Mouse (Mus musculus) spleen, embryonic (tissue): Measurements from ENCODE around the gene Nfkbib.

ENCODE experiments used
- CTCF ChIA-PET: fragments of 350-600 bp; sonication (Branson Sonifier 250); formaldehyde crosslinking; loops from one replicate; lab custom pipeline; 2022; lab: Charles Lee

Nfkbib gene

DNA sequence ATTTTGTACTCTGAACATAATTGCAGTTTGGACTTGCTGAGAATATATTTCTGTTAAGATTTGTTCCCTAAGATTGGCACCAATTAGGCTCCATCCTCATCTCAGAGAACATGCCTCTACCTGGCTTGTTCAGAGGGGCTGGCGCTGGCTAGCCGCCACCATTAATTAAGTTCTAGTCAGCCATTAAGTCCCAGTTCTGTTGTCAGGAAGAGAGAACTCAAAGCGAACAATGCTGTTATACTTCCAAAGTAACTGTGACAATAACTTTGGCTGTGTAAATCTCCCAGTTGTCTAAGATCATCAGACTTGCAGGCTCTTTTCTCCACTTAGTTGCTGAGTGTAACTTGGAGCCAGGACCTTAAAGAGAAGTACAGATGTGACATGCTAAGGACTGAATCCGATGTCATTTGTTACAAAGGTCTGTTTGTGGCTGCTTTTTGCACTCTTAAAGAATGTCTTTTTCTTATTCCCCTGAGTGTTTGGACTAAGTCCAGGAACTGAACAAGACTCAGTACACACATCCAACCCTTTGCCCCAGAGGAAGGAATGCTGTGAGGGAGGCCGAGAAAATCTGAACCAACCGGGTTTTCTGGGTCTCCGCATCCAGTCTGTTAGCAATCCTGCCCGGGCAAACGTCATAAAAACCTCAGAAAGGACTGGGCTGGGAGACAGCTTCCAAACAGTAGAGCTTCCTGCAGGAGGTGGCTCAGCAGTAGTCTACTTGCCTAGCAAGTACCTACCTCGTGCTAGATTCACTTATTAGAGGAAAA is 34.8 kb upstream of the Nfkbib start:
- CTCF ChIA-PET: no interaction called here

DNA sequence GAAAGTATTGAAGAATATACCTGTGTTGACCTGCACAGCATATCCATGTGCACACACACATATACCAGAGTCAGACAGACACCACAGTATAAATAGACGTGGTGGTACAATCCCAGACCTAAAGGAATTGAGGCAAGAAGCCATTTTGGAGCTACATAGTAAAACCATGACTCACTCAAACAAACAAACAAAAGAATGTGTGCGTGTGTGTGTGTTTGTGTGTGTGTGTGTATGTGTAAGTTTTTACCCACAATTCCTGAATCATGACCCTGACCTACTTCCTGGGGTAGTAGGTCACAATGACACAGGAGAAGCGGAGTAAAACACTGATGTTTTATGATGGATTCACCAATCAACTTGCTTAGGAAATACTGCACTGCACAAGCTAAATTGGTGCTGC is 34.1 kb upstream of the Nfkbib start:
- CTCF ChIA-PET: no interaction called here

DNA sequence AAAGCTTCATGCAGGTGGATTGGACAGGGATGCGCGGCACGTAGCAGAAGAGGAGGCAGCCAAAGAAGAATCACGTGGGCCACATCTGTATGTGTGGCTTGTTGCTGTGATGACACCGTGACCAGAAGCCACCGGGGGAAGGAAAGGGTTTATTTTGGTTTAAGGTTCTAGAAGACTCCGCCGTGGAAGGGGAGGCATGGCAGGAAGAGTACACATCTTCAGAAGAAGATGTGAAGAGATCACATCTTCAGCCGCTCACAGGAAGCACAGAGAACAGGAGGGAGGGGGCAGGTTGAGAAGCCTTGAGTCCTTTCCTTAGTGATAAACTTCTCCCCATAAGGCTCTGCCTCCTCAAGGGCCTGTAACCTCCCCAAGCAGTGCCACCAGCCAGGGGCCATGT is 32.7 kb upstream of the Nfkbib start:
- CTCF ChIA-PET: interaction anchor here (0.5 to 0.6 kb wide), 2 partner anchors 368 to 1248 kb away, joined by 4 to 5 read pairs; no protein-coding TSS in a partner anchor

DNA sequence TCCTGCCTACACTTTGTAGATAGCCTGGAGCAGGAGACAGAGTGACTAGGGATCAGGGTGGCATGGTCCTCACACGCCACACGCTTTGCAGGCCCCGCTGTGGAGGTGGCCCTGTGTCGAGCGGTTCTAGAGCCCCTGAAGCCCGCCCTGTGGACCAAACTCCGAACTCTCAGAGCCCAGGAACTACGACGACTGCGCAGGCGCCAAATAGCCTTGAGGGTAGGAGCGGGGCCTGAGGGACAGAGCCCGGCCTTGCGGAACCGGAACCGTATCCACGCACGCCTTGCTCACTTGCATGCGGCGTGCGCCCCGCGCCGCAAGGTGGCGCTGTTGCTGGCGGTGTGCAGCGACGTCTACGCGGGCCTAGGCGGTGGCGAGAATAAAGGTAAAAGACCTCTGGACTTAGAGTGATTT is 29.3 kb upstream of the Nfkbib start:
- CTCF ChIA-PET: interaction anchor here (0.7 kb wide), 1 partner anchor 72 kb away, joined by 3 read pairs; no protein-coding TSS in a partner anchor

DNA sequence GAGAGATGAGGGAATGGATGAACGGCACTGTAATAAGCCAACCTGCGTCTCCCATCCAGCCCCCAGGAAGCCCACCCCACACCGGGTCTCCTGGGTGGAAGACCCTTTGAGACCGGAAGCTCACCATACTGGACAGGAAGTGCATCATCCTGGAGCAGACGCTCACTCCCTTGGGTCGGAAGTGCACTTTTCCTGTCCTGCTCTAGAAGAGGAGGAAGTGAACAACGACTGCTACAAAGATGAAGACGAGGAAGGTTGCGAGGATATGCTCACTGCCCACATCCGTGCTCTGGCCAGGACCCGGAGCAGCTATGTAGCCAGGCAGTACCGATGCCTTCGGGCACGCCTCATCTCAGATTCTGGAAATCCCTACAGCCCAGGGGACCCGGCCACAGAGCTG is 28.5 kb upstream of the Nfkbib start:
- CTCF ChIA-PET: interaction anchor here (0.6 to 1.5 kb wide), 3 partner anchors 20 to 283 kb away, joined by 3 to 10 read pairs (median 3); no protein-coding TSS in a partner anchor

DNA sequence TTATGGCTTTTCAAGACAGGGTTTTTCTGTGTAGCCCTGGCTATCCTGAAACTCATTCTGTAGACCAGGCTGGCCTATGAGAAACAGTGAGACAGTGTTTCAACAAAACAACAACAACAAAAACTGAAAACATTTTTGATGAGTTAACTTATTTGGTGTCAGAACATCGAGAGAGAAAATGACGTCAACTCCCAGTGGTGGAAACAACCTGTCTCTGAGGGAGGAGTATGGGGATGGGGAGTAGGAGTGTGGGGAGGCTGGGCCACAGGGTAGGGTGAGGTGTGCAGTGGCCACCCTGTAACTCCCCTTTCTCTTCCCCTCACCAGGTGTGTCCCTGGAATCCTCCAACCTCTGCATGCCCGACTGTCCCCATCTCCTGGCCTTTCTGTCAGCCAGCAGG is 27.2 kb upstream of the Nfkbib start:
- CTCF ChIA-PET: interaction anchor here (0.6 to 0.7 kb wide), 2 partner anchors 36 to 78 kb away, joined by 7 to 13 read pairs; no protein-coding TSS in a partner anchor

DNA sequence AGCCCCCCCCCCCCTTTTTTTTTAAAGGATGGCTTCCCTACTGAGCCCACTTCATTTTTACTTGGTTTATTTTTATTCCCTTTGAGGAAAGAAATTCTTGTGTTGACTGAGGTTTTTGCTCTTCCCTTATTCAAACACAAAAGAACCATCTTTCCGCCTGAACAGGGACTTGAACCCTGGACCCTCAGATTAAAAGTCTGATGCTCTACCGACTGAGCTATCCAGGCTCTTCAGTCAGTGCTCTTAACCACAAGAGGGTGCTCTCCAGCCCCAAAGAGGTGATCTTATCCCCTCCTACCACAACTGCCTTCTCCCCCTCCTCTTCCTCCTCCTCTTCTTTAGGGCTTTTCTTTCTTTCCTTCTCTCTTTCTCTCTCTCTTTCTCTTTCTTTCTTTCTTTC is 26.5 kb upstream of the Nfkbib start:
- CTCF ChIA-PET: interaction anchor here (1.1 kb wide), 2 partner anchors 33 to 143 kb away, joined by 4 to 9 read pairs; no protein-coding TSS in a partner anchor

- CTCF ChIA-PET: interaction anchor here (0.6 to 1.1 kb wide), 4 partner anchors 13 to 173 kb away, joined by 3 to 9 read pairs (median 5); no protein-coding TSS in a partner anchor
Measured at GRCm38 (mm10) chr7:28792391-28793185, 25.3 kb upstream of the Nfkbib start.

GRCm38 (mm10) chr7:28791706-28792105 is 24.4 kb upstream of the Nfkbib start:
- CTCF ChIA-PET: interaction anchor here (0.6 to 1.0 kb wide), 3 partner anchors 12 to 76 kb away, joined by 3 to 9 read pairs (median 3); no protein-coding TSS in a partner anchor

- CTCF ChIA-PET: interaction anchor here (0.6 to 1.1 kb wide), 3 partner anchors 17 to 48 kb away, joined by 3 to 10 read pairs (median 4); no protein-coding TSS in a partner anchor
Measured at GRCm38 (mm10) chr7:28790066-28790806, 22.9 kb upstream of the Nfkbib start.

- CTCF ChIA-PET: interaction anchor here (0.6 kb wide), 2 partner anchors 443 to 1126 kb away, joined by 3 to 5 read pairs; partner anchors contain the start of gene Kcnk6
Measured at GRCm38 (mm10) chr7:28789235-28789634, 21.9 kb upstream of the Nfkbib start.

GRCm38 (mm10) chr7:28788307-28789195 is 21.2 kb upstream of the Nfkbib start, which contains the start of gene Rinl:
Gene Rinl, plus strand, starts transcription at chr7:28788969.
- CTCF ChIA-PET: interaction anchor here (0.6 kb wide), 2 partner anchors 444 to 1126 kb away, joined by 3 to 5 read pairs; partner anchors contain the start of gene Kcnk6

DNA sequence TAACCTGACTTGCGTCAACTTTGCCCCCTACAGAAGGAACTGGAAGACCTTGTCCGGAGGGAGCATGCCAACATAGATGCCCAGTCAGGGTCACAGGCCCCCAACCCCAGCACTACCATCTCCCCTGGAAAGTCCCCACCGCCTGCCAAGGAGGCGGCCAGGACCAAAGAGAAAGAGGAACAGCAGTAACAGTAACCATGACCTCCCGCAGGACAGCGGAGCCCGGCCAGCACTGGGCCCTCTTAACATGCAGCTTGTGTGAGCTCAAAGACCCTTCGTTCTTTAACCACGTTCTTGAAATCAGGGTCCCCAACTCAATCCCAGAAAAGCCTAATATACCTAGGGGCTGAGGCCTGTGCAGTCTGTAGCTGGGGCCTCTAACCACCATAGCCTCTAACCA is 20.6 kb upstream of the Nfkbib start:
- CTCF ChIA-PET: interaction anchor here (0.6 kb wide), 1 partner anchor 65 kb away, joined by 8 read pairs; no protein-coding TSS in a partner anchor

DNA sequence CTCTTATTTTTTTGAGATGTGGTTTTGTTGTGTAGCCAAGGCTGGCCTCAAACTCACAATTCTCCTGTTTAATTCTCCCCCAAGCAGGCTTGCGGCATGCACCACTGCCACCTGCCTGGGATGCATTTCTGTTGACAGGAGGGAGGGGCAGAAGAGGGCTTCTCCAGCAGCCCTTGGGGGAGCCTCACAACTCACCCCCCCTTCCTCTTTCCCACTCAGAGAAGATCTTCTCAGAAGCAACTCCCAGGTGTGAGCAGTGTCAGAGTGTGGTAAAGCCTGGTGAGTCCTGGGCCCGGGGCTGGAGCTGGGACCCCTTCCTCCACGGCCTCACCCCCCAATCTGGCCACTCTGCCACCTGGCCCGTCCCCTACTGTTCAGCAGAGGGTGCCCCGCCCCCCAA is 17.8 kb upstream of the Nfkbib start:
- CTCF ChIA-PET: no interaction called here

DNA sequence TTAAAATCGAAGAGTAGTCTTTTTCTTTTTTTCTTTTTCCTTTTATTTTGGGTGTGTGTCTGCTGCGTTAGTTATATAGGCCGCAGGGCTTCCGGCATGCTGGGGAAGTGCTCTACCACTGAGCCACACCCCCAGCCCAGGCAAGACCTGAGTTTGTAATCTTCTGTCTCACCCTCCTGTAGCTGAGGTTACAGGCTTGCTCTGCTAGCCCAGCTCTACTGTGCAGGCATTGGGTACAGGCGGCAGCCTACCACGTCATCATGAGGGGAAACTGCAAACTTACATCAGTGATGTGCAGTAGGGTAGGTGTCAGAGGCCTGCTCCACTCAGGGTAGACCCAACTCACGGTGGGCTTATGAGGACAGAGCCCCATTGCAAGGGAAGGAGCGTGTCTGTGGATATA is 13.9 kb upstream of the Nfkbib start:
- CTCF ChIA-PET: interaction anchor here (0.5 to 1.7 kb wide), 3 partner anchors 27 to 271 kb away, joined by 3 to 6 read pairs (median 4); partner anchors contain the start of gene Hnrnpl

GRCm38 (mm10) chr7:28780857-28781256 is 13.5 kb upstream of the Nfkbib start:
- CTCF ChIA-PET: interaction anchor here (0.5 to 1.7 kb wide), 2 partner anchors 87 to 271 kb away, joined by 4 to 6 read pairs; no protein-coding TSS in a partner anchor

- CTCF ChIA-PET: interaction anchor here (0.5 to 1.7 kb wide), 5 partner anchors 12 to 1929 kb away, joined by 3 to 6 read pairs (median 4); no protein-coding TSS in a partner anchor
Measured at GRCm38 (mm10) chr7:28780067-28780658, 12.9 kb upstream of the Nfkbib start.

GRCm38 (mm10) chr7:28778825-28779224 is 11.5 kb upstream of the Nfkbib start:
- CTCF ChIA-PET: no interaction called here

DNA sequence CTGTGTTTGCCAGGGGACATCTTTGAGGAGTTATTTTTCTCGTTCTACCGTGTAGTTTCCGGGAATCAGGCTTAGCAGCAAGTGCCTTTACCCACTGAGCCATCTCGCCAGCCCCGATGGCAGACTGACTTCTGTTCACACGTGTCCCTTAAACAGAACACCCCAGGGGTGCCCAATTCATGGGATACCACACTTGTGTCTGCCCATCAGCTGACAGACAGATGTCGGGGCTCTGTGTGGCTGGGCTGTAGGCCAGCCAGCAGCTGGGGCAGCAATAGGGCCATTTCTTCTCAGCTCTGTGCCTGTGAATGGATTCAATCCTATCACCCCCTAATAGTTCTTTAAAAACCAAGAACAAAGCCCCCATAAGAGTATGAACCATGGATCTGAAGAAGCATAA is 7.8 kb upstream of the Nfkbib start:
- CTCF ChIA-PET: interaction anchor here (1.2 kb wide), 1 partner anchor 20 kb away, joined by 3 read pairs; no protein-coding TSS in a partner anchor
